Mouse (Mus musculus): ENCODE measurements around the gene Tgm4. TPM values are rescaled to one million over a fixed set of nuclear protein-coding genes. Genes with fewer than 3 reads are reported as not detected.

The Tgm4 gene
- total RNA-seq, 2 experiments from 2014 or later = 1.2 to 1.7 TPM

- no peak for DNase-seq (ENCODE audit: low spot score in 2 of 2)
- intact Hi-C loops (cut with DNase I) = no loop called here
Observed at GRCm38 (mm10) chr9:123099631-123100455, 65.3 kb downstream of the Tgm4 start.

GRCm38 (mm10) chr9:123103425-123103824 is 68.9 kb downstream of the Tgm4 start:
- intact Hi-C loops (cut with DNase I) = no loop called here
- no peak for DNase-seq (ENCODE audit: low spot score in 2 of 2)

GRCm38 (mm10) chr9:123104362-123104761 is 69.8 kb downstream of the Tgm4 start:
- intact Hi-C loops (cut with DNase I) = no loop called here
- no peak for DNase-seq (ENCODE audit: low spot score in 2 of 2)

- intact Hi-C loops (cut with DNase I) = no loop called here
- DNase-seq (ENCODE audit: low spot score in 2 of 2) = no peak
Observed at GRCm38 (mm10) chr9:123107186-123107585, 72.7 kb downstream of the Tgm4 start.

- intact Hi-C loops (cut with DNase I) = no loop called here
- DNase-seq (ENCODE audit: low spot score in 2 of 2) = no peak
Observed at GRCm38 (mm10) chr9:123109188-123109587, 74.7 kb downstream of the Tgm4 start.

- no peak for DNase-seq (ENCODE audit: low spot score in 2 of 2)
- intact Hi-C loops (cut with DNase I) = no loop called here
Observed at GRCm38 (mm10) chr9:123111751-123112221, 77.3 kb downstream of the Tgm4 start.

DNA sequence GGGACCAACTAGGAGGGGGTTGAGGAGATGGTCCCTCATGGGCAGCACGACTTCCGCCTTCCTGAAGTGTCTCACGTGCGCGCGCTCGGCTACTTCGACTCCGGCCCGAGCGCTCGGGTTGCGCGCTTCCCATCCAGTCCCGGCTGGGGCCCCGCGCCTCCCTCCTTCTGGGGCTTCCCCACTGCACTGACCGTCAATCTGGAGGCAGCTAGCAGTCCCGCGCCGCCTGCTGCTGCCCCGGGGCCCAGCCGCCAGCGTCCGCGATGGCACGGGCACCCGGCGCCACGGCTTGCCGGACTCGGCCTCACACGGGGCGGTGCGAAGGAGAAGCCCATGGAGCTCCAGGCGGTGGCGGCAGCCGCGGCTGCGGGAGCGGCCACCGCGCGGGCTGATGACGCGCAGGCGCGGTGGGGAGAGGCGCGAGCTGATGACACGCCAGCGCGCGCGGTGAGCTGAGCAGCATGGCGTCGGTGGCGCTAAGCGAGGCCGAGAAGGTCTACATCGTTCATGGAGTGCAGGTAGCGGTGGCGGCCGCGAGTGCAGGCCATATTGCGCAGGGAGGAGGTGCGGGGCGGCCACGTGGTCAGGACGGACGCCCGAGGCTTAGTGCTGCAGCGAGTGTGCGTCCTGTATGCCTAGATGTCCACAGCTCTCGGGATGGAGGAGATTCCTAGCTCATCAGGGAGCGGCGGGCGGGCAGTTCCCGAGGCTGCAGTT is 78.4 kb downstream of the Tgm4 start, which contains the start of the genes Zdhhc3 and Exosc7:
Zdhhc3 (minus strand) TSS at position 401 of the 717 bp plus-strand sequence.
Exosc7 (plus strand) TSS at position 411 of the 717 bp plus-strand sequence.
- intact Hi-C loops (cut with DNase I) = no loop called here

DNA sequence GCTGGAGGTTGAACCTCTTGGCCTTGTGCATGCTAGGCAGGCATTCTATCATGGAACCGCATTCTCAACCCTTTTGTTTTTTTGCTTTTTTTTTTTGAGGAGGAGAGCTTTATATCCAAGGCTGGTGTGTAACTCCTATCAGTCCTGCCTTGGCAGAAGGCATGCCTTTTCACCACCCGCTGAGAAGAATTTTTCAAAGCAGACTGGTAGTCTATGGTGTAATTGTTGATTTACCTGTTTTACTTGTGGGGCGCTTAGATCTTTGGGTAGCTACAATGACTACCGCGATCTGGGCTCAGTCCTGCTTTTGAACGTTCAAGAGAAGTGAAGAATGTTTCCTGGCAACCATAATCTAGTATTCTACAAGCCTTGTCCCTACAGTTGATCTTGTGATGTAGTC is 79.4 kb downstream of the Tgm4 start:
- no peak for DNase-seq (ENCODE audit: low spot score in 2 of 2)
- intact Hi-C loops (cut with DNase I) = no loop called here

More for the DNA sequence above, 78.4 kb downstream of the Tgm4 start, which contains the start of the genes Zdhhc3 and Exosc7:
- peak; percentile 86 to 89 for DNase-seq (ENCODE audit: low spot score in 2 of 2)

GRCm38 (mm10) chr9:123115566-123115965 is 81.0 kb downstream of the Tgm4 start:
- no peak for DNase-seq (ENCODE audit: low spot score in 2 of 2)
- intact Hi-C loops (cut with DNase I) = no loop called here

Other genes with a start within 250 kb of the Tgm4 start
- gene Tcaim, start 229.2 kb upstream of the Tgm4 start, total RNA-seq (2021) = 10 to 100 TPM; 15.1 to 15.2 TPM
- not detected for gene Gm35549, start 190.7 kb upstream of the Tgm4 start, total RNA-seq (2021)
- gene Zfp445, start 168.7 kb upstream of the Tgm4 start, total RNA-seq (2021) = 100 to 1,000 TPM; 150 to 160 TPM
- 1 to 10 TPM; 4.8 to 5.6 TPM for gene Zkscan7, start 149.0 kb upstream of the Tgm4 start, total RNA-seq (2021)
- gene Zfp105, start 111.7 kb upstream of the Tgm4 start, total RNA-seq (2021) = 1 to 10 TPM; 6.0 to 6.3 TPM
- 10 to 100 TPM; 22.4 TPM for gene 1110059G10Rik, start 83.7 kb upstream of the Tgm4 start, total RNA-seq (2021)
- gene Kif15, start 83.7 kb upstream of the Tgm4 start, total RNA-seq (2021) = 1 to 10 TPM; 2.4 to 2.6 TPM
- gene Tmem42, start 13.4 kb upstream of the Tgm4 start, total RNA-seq (2021) = 10 to 100 TPM; 33.3 to 33.9 TPM
- gene Zdhhc3, start 78.5 kb downstream of the Tgm4 start, total RNA-seq (2021) = 10 to 100 TPM; 70.4 to 73.6 TPM
- gene Exosc7, start 78.5 kb downstream of the Tgm4 start, total RNA-seq (2021) = 10 to 100 TPM; 37.6 to 39.1 TPM
- 1 to 10 TPM; 5.2 to 5.4 TPM for gene Clec3b, start 116.2 kb downstream of the Tgm4 start, total RNA-seq (2021)
- gene Cdcp1, start 181.3 kb downstream of the Tgm4 start, total RNA-seq (2021) = under 1 TPM; 0.06 to 0.18 TPM
- gene Tmem158, start 226.0 kb downstream of the Tgm4 start, total RNA-seq (2021) = 10 to 100 TPM; 57.5 to 74.7 TPM

Data from left cerebral cortex, postnatal 14 days (tissue).